Mouse (Mus musculus) kidney, postnatal 36 days (tissue): ENCODE results near the gene Pcdh10.
A peak's percentile ranks its signal among the peaks of the same experiment; 100 is the strongest.

Source experiments
- DNase-seq, 2 experiments: peaks; one replicate each; pipeline ENCODE4 v3.0.0; 2021 to 2022; ENCODE audit warnings: mixed read lengths in 2 of 2

Pcdh10 gene

DNA sequence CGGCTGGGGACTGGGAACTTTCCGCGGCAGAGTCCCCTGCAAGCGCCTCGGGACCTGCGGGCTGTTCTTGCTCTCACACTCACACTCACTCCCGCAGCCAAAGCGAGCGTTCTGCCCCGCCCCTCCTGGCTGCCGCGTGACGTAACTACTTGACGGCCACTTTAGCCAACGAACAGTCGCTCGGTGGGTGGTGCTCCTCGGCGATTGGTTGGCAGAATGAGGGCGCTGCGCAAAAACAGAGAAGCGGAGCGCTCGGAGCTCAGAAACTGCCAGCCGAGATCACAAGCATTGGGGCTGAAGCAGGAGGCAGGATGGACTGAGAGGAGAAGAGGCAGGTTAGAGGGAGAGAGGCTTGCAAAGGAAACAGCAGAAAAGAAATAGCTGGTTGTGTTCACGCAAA lies at the start of gene Pcdh10:
Gene Pcdh10 (plus strand): TSS at position 254 of the 400 bp plus-strand sequence.
- DNase-seq: peak; percentile 89 to 92

DNA sequence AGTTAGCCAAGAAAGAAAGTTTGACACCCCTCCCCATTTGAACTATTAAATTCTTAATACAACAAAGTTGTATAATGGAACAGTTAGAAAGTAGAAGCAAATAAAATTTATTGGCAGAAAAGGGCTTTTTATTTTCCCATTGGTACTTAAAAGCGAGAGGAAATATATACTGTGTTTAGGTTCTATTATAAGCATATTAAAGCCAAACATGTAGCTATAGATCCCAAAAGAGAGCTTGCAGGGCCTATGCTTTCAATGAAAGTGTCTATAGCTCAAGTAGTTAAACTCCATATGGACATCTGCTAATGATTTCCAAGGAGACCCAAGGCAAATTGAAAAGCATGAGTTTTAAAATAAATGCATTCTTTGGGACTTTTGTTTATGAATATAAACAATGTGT lies 22.3 kb upstream of the Pcdh10 start:
- DNase-seq: no peak

DNA sequence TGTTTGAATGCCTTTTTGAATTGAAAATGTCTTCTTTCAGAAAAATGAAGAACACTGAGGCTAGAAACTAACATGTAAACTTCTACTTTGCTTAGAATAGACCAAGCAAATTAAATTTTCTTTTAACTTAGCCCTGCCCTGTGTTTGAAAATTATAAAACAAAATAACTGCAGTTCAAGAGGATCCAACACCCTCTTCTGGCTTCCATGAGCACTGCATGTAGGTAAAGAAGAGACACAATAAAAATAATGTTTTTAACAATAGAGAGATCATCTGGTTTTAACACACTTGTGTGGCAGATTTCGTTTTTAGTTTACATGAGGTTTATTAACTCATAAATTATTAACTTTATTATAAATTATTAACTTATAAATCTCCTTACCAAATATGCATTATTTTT lies 9.2 kb upstream of the Pcdh10 start:
- DNase-seq: no peak

DNA sequence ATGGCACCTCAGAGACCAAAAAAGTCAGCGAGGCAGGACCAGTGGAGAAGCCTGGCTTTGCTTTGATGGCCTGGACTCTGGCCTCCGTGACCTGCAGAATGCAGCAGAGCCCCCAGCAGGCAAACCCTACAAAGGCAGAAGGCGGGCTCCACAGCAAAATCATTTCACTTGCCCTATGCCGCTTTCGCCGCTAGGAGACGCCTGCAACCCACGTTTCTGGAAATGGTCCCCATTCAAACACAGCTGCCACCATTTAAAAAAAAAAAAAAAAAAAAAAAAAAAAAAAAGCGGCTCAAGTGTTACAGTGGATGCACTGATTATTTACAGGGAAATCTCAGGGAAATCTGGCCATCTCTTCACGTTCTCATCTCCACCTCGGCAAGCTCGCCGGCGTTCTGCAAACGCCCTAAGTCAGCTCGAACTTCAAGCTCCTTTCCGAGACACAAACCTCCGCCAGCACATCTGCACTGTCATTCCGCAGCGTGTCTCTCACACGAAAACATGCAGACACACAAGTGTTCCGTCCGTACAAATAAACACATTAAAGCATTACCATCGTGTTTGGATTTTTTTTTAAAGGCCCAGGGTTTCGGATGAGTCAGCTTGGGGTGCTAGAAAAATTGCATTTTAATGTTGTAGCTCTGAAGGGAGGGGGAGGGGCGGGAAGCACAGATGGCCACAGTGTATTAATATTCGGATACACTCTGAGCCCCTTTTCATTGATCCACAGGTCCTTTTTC lies 2.3 kb upstream of the Pcdh10 start:
- DNase-seq: peak; percentile 35 to 74

DNA sequence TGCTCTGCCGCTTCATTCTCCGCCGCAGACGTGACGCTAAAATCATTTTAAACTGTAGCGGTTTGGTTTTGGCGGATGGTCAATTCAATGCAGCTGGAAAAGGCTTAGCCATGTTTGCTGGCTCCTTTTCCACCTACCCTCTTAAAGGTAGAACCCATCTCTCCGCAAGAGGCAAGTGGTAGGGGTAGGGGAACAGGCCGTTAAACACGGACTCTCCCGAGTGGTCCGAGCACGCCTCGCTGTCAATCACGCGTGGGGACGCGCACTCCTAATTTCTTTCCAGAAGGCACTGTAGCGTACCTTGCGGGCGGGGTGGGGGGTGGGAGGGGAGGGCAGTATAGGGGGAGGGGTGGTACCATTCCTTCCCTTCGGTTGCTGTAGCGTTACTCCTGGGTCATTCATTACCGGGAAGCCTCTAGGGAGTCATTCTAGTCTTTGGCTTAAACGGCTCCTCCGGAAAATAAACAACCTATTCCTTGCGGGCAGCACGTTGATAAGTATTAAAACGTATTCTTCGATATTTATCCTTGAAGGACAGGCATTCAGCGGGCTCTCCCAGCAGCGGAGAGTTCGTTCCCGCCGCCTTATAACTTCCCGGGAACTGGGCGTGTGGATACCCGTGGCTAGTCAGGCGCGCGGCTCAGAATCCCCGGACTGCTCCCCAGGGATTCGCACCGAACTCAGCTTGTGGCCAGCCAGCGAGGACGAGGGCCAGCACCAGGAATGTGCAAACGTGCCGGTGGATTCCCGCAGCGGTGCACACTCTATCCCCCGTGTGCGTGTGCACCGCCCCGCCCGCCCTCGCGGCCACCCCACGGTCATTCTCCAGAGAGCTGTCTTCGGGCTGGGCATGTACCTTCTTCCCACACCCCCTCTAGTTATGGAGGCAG lies 1.5 kb upstream of the Pcdh10 start:
- peak; percentile 9 to 31 for DNase-seq

DNA sequence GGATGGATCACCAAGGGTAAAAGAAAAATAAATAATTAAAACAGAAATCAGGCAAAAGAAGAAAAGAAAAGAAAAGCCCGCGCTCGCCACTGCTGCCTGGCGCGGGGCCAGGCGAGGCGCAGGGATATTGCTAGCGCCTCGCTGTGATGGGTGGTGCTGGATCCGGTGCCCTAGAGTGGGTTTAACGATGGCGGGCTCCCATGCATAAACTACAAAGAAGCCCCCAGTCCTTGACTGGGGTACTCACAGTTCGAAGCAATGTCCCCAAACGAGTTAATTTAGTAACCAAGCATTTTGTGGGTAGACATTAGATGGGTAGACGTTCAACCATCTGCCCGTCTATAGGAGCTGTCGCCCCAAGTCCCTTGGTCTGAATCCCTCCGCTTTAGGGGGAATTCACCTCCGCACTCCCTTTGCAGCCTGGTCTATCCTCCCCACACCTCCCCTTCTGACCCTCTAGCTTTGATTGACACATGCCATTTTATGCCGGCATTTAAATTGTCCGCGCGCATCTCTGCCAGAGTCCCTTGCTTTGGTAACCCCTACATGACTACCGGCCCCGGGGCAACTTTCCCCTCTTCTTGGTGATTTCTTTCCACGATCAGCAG lies 703 bp upstream of the Pcdh10 start:
- peak in 1 of 2 experiments; percentile 39 for DNase-seq

DNA sequence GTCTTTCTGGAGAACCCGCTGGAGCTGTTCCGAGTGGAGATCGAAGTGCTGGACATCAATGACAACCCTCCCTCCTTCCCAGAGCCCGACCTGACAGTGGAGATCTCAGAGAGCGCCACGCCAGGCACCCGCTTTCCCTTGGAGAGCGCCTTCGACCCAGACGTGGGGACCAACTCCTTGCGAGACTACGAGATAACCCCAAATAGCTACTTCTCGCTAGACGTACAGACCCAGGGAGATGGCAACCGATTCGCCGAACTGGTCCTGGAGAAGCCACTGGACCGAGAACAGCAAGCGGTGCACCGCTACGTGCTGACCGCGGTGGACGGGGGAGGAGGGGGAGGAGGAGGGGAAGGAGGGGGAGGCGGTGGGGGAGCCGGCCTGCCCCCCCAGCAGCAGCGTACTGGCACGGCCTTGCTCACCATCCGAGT lies 1.4 kb downstream of the Pcdh10 start:
- DNase-seq: peak in 1 of 2 experiments; percentile 5

DNA sequence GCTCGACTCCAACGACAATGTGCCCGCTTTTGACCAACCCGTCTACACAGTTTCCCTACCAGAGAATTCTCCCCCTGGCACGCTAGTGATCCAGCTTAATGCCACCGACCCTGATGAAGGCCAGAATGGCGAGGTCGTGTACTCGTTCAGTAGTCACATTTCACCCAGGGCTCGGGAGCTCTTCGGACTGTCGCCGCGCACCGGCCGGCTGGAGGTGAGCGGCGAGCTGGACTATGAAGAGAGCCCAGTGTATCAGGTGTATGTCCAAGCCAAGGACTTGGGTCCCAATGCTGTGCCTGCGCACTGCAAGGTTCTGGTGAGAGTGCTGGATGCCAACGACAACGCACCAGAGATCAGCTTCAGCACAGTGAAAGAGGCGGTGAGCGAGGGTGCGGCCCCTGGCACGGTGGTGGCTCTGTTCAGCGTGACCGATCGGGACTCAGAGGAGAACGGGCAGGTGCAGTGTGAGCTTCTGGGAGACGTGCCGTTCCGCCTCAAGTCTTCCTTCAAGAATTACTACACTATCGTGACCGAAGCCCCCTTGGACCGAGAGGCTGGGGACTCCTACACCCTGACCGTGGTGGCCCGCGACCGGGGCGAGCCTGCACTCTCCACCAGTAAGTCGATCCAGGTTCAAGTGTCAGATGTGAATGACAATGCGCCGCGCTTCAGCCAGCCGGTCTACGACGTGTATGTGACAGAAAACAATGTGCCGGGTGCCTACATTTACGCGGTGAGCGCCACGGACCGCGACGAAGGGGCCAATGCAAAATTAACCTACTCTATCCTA lies 2.0 kb downstream of the Pcdh10 start:
- peak in 1 of 2 experiments; percentile 4 for DNase-seq

DNA sequence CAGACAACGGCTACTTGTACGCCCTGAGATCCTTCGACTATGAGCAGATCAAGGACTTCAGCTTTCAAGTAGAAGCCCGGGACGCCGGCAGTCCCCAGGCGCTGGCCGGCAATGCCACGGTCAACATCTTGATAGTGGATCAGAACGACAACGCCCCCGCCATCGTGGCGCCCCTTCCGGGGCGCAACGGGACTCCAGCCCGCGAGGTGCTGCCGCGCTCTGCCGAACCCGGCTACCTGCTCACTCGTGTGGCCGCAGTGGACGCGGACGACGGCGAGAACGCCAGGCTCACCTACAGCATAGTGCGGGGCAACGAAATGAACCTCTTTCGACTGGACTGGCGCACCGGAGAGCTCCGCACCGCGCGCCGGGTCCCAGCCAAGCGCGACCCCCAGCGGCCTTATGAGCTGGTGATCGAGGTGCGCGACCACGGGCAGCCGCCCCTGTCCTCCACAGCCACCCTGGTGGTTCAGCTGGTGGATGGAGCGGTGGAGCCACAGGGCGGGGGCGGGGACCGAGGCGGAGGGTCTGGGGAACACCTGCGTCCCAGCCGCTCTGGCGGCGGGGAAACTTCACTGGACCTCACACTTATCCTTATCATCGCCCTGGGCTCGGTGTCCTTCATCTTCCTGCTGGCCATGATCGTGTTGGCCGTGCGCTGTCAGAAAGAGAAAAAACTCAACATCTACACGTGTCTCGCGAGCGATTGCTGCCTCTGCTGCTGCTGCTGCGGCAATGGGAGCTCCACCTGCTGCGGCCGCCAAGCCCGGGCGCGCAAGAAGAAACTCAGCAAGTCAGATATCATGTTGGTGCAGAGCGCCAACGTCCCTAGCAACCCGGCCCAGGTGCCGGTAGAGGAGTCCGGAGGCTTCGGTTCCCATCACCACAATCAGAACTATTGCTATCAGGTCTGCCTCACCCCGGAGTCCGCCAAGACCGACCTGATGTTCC lies 2.9 kb downstream of the Pcdh10 start:
- peak in 1 of 2 experiments; percentile 4 for DNase-seq

DNA sequence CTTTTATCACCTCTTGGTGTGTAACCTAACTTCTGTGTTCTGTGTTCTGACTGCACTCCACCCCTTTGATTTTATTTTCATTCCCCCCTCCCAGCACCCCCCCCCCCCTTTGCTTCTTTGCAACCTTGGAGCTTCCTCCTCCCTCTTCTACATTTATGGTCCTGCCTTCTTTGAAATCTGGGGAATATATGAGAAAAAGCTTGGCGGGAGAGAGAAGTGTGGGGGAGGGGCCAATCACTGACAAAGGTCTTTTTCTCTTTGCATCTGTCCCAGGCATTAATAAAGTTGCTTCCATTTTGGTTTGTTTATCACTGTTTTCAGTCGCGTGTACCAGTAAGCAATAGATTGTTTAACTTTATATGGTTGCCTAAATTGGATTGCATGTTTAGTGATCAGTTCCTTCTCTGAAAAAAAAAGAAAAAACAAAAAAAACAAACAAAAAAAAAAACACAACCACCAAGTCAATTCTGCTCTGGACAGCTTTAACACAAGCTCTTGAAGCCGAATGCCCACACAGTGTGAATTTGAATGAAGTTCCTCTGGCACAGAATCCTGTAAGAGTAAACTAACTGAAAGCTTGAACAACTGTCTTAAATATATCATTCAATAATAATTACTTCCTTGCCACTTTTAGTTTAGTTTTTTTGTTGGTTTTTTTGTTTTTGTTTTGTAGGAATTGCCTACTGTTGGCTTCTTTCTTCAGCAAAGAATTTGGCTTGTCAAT lies 4.0 kb downstream of the Pcdh10 start:
- no peak for DNase-seq

DNA sequence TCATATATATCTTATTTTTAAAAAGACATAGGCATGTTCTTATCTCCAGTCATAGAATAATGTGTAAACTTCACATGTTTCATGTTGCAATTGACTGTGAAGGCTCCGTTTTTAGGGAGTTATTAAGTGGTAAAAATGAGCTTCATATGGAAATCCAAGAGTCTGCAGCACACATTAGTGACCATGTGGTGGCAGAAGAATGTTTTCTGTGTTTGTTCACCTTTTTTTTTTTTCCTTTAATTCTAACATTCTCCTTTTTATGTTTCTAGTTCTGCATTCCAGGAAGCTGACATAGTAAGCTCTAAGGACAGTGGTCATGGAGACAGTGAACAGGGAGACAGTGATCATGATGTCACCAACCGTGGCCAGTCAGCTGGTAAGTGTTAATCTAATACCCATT lies 5.6 kb downstream of the Pcdh10 start:
- DNase-seq: no peak

DNA sequence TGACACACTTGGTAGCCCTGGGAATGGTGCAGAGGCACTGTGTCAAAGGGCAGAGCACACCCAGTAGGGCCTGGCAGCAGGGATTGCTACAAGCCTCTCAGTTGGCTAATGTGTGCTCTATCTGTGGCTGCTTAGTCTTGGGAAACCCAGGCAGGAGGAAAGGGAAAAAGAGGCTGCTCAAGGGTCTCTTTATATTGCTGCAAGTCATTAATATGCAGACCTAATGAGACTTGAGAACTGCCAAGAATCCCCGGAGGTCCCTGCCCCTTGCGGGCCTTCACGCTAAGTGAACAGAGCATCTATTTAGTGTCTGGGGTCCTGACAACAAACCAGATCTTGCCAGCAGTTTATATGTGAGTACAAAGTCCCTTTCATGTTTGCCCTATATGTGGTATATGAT lies 6.8 kb downstream of the Pcdh10 start:
- no peak for DNase-seq

DNA sequence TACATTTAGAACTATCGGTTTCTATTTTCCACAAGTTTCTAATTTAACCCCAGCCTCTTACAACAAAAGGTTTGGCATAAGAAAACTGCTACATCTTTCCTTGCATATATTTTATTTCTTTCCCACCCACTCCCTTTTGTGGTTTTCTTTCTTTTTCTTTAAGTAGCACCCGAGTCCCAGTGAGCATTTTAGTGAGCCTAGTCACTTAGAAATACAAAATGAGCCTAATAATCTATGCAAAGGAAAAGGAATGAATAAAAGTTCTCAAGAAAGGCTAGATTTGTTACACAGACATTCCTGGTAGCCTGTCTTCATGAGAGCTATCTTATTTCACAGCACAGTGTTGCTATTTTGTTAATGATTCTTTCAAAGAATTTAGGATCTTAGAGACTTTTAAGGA lies 7.3 kb downstream of the Pcdh10 start:
- DNase-seq: no peak

DNA sequence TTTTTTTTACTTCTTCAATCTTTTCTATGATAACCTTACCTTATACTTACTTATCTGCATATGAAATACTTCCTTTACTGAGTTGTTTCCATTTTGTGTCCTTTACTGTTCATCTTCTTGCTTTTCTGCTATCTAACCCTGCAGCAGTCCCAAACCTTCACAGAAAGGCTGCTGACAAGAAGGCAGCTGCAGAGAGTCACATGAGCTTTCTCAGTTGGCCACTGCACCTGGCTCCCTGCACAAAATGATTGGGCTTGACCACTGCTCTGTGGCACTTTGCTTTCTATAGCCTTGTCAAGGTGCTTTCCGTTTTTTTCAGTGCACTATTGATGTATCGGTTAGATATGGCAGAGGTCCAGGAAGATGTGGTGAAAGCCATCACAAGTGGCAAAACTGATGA lies 8.3 kb downstream of the Pcdh10 start:
- no peak for DNase-seq

DNA sequence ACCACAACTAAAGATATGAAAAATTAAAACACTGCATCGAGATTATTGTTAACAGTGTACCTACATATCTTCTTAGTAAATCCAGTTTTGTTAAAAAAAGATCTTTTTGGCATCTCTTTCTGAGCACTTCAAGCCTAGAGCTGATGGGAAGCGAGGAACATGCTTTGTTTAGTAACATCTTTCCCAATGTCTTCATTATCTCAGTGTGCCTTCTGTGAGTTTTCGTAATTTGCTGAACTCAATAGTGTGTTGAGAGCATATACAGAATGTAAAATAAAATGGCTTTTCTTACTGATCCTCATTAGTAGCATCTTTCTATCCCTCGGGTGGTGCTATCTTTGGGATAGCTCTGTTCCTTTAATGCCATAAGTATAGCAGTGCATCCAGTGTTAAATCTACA lies 18.9 kb downstream of the Pcdh10 start:
- DNase-seq: no peak

DNA sequence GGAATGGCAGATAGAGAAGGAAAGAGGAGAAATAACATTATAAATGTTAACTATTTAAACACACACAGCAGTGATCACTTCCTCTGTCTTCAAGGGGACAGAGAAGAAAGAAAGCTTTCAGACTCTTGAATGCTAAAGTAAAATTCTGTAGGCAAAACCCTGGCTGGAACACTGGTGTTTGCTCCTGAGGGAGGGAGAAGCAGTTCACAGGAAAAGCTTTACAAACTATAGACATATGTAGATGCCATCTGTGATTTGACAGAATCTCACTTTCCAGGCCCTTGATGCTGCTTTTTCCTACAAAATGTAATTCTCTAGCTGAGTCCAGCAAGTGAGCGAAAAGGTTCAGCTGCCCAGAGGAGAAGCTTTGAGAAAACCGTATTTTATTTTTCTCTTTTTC lies 25.0 kb downstream of the Pcdh10 start:
- DNase-seq: no peak

DNA sequence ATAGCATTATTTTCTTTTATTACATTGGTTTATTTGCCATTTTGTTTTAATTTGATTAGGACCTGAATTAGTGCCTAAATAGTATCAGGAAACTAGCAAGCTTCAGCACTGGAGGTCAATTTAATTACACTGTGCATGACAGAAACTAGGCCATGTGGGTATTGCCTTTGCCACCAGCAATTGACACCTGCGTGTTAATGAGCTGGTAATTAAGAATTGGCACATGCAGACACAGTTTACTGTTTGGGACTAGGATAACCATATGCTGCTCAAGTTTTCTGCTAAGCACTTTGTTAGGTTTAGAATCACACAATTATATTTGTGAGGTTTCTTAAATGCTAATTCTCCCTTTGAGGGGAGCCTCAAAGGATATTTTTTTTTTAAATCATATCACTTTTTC lies 53.5 kb downstream of the Pcdh10 start:
- DNase-seq: no peak

DNA sequence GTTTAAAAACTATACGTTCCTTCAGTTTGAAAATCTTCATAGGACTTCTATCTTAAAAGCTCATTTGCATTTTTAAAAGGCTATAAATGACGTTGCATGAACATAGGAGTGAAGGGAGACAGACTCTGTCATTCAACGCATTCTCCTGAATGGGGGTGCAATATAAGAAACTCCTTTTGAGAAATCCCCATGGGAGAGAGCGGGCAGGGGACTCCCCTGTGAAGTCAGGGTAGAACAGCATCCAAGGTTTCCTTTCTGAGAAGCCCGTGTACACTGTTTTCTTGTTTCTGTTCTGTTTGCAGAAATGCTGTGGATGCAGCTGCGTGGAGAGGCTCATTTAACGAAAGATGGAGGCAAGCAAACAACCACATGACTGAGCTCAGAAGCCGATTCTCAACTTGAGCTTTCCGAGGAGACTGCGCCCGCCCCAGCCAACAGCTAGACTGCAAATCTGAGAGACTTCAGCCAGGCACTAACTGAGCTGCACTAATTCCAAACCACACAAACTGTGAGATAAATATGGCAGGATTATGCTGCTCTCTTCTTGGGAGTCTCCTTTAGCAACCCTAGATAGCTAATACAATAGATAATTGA lies 54.1 kb downstream of the Pcdh10 start:
- no peak for DNase-seq
